Mouse (Mus musculus) limb, embryonic 15.5 days (tissue): Measurements from ENCODE around the gene Meox1. TPM values are rescaled to one million over a fixed set of nuclear protein-coding genes. Genes with fewer than 3 reads are reported as not detected.
A peak's percentile ranks its signal among the peaks of the same experiment; 100 is the strongest.

Experiments used
- ATAC-seq: fragments of 200-750 bp; cut with Nextera tagmentation; 2 replicates; pipeline ENCODE4 v1.8.0; 2017; ENCODE audit warnings: low read depth, moderate TSS enrichment; ENCODE audit not compliant: insufficient number of reproducible peaks, low FRiP score, low TSS enrichment
- H3K27ac ChIP-seq: fragments of 300-500 bp; sonication (generic); 2 replicates; pipeline ENCODE4 v1.5.1; 2015; ENCODE audit warnings: moderate library complexity, mild to moderate bottlenecking, inconsistent platforms
- H3K27me3 ChIP-seq: fragments of 300-500 bp; sonication (generic); 2 replicates; pipeline ENCODE4 v1.6.1; 2015; ENCODE audit warnings: inconsistent platforms
- H3K36me3 ChIP-seq: fragments of 300-500 bp; sonication (generic); 2 replicates; pipeline ENCODE4 v1.6.1; 2015; ENCODE audit warnings: inconsistent platforms
- H3K4me1 ChIP-seq: fragments of 300-500 bp; sonication (generic); 2 replicates; pipeline ENCODE4 v1.6.1; 2015; ENCODE audit warnings: inconsistent platforms
- H3K4me2 ChIP-seq: fragments of 300-500 bp; sonication (generic); 2 replicates; pipeline ENCODE4 v1.6.1; 2015; ENCODE audit warnings: mild to moderate bottlenecking, inconsistent platforms
- H3K4me3 ChIP-seq: fragments of 300-500 bp; sonication (generic); 2 replicates; pipeline ENCODE4 v1.5.1; 2015; ENCODE audit warnings: mild to moderate bottlenecking, inconsistent platforms
- H3K9ac ChIP-seq: fragments of 300-500 bp; sonication (generic); 2 replicates; pipeline ENCODE4 v1.6.1; 2015; ENCODE audit warnings: inconsistent platforms
- H3K9me3 ChIP-seq: fragments of 300-500 bp; sonication (generic); 2 replicates; pipeline ENCODE4 v1.6.1; 2016; ENCODE audit warnings: inconsistent platforms
- WGBS: fragments of 180-500 bp; shearing (Covaris S2); methylation state at CpG from one replicate; pipeline ENCODE4 v1.1.7; 2015; 5-methylcytosine and 5-hydroxymethylcytosine counted together
- polyA plus RNA-seq: library from polyadenylated mRNA; unstranded; fragments of >200 nt; fragmentation: Nextera tagmentation; extraction: Ambion mirVana; gene quantifications from 2 replicates; pipeline ENCODE4 v1.2.1, GENCODE M21; 2015

Gene Meox1
- 15.8 and 18.6 TPM in 2 replicates for polyA plus RNA-seq

DNA sequence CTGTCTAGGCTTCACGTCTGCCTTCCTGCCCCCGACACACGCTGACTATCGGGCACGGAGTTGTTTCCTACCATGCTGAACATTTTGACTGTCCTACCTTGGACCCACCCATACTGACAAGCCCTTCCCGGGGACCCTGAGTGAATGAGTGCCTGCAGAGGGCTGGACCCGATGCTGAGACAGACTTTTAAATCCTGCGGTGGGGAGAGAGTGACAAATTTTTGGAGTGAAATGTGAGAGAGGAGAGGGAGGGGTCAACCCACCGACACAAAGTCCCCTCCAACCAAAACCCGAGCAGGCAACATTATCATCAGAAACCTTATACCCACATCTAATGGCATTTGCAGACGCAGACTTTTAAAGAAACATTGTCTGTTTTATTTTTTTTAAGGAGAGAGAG is at the start of gene Meox1:
TSS of gene Meox1 (minus strand) at position 171 of the 400 bp plus-strand sequence.
- Histone ChIP-seq H3K4me3 (peak within 1 kb of the TSS; percentile 23), H3K36me3 (no peaks in the 10 kb centered on the region), H3K9me3 (no peaks in the 10 kb centered on the region), H3K9ac (peak within 1 kb of the TSS; percentile 29; the same call in 1 of the 2 replicates), H3K4me2 (peak within 1 kb of the TSS; percentile 42), H3K27ac (peak within 1 kb of the TSS; percentile 66), H3K4me1 (peaks cover 53% of the 10 kb centered on the region), H3K27me3 (peaks cover 16% of the 10 kb centered on the region; the same call in 1 of the 2 replicates)
- ATAC-seq, result peak; percentile 35; the same call in 1 of the 2 replicates
- WGBS, result 2% methylated on average over 11 of the region's 11 CpGs

DNA sequence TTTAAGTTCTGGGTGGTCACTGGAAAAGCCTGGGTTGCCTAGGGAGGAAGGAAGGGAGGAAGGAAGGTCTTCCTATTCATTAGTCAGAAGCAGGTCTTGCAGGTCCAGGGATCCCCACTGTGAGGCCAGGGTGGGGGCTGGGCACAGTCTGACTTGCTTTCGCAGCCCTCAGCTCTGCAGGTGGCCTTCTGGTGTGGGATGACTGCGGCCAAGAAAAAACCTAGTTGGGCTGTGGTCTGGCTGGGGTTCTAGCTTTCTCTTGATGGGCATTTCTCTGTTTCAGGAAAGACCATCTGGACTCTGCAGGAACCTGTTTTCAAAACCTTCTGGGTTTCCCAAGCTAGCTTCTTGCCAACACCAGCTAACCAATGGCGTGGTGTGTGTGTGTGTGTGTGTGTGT is 48.9 kb upstream of the Meox1 start:
- WGBS, result 32% methylated on average over 3 of the region's 3 CpGs
- H3K27me3 ChIP-seq, result peaks cover 8% of the 10 kb centered on the region; the same call in 1 of the 2 replicates
- H3K36me3 ChIP-seq, result no peaks in the 10 kb centered on the region
- no peaks in the 10 kb centered on the region for H3K4me1 ChIP-seq
- H3K4me2 ChIP-seq, result no peak overlapping the region
- no peak overlapping the region for H3K27ac ChIP-seq
- no peak overlapping the region for H3K9ac ChIP-seq
- H3K9me3 ChIP-seq, result no peaks in the 10 kb centered on the region
- H3K4me3 ChIP-seq, result no peak overlapping the region
- no peak for ATAC-seq

DNA sequence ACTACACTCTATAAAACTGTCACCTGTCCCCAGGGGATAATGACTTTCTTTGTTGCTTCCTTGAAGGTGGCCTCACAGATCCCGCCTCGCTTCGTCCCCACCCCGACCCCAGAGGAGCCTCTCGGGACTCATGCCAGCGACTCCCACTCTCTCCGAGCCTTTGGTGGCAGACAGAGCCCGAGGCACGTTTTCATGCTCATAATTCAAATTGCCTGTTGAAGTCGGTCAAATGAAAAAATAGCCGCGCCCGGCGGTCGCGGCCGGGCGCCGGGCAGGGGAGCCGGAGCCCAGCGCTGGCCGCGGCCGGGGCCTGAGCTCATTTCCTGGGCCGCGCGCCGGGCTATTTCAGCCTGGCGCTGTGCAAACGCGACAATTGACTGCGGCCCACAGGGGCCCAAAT is 42.9 kb upstream of the Meox1 start:
- H3K27ac ChIP-seq, result no peak overlapping the region
- H3K4me2 ChIP-seq, result peak overlapping the region; percentile 77
- H3K36me3 ChIP-seq, result no peaks in the 10 kb centered on the region
- peaks cover 28% of the 10 kb centered on the region; the same call in 1 of the 2 replicates for H3K27me3 ChIP-seq
- peaks cover 15% of the 10 kb centered on the region for H3K4me1 ChIP-seq
- peak overlapping the region; percentile 28; the same call in 1 of the 2 replicates for H3K9ac ChIP-seq
- no peak for ATAC-seq
- no peaks in the 10 kb centered on the region for H3K9me3 ChIP-seq
- H3K4me3 ChIP-seq, result peak overlapping the region; percentile 41
- 1% methylated on average over 32 of the region's 32 CpGs for WGBS

DNA sequence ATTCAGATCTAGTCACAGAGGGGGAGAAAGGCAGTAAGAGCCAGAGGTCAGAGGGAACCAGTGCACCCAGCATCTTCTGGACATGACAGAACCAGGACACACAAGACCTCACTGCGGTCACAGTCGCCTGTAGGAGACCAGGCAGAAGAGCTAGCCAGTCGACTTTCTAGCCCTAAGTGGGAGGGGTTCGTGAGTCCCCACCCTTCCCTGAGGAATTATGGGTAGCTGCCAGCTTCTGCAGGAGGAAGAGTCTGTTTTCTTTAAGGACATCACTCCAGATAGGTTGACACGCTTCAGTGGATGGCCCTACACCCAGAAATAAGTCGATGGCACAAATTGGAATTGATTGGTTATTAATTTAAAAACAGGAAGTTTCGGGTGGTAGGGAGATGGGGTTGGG is 42.2 kb upstream of the Meox1 start:
- H3K9ac ChIP-seq, result no peak overlapping the region
- H3K9me3 ChIP-seq, result no peaks in the 10 kb centered on the region
- peaks cover 15% of the 10 kb centered on the region for H3K4me1 ChIP-seq
- H3K36me3 ChIP-seq, result no peaks in the 10 kb centered on the region
- 38% methylated on average over 7 of the region's 7 CpGs for WGBS
- H3K4me2 ChIP-seq, result no peak overlapping the region
- no peak overlapping the region for H3K4me3 ChIP-seq
- peaks cover 28% of the 10 kb centered on the region; the same call in 1 of the 2 replicates for H3K27me3 ChIP-seq
- no peak for ATAC-seq
- H3K27ac ChIP-seq, result no peak overlapping the region

DNA sequence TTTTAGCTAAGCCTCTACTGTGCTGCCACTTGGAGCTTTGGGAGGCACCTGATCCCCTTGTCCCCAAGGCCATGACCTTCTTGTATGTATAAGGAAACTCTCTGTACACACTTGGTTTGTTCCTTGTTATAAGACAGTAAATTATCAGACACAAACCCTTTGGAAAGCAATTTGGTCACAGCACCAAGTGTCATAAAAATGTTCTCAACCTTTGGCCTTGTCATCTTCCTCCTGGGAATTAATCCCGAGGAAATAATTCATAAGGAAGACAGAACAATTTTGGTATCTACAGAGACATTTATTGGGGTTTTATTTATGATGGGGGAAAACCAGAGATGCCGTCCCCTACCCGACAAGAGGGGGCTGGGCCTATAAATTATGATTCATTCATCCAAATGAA is 41.6 kb upstream of the Meox1 start:
- Histone ChIP-seq H3K36me3 (no peaks in the 10 kb centered on the region), H3K4me2 (no peak overlapping the region), H3K9ac (no peak overlapping the region), H3K9me3 (no peaks in the 10 kb centered on the region), H3K4me1 (peaks cover 15% of the 10 kb centered on the region), H3K27me3 (peaks cover 30% of the 10 kb centered on the region; the same call in 1 of the 2 replicates), H3K4me3 (no peak overlapping the region), H3K27ac (no peak overlapping the region)
- no peak for ATAC-seq
- WGBS, result 45% methylated on average over 3 of the region's 3 CpGs

DNA sequence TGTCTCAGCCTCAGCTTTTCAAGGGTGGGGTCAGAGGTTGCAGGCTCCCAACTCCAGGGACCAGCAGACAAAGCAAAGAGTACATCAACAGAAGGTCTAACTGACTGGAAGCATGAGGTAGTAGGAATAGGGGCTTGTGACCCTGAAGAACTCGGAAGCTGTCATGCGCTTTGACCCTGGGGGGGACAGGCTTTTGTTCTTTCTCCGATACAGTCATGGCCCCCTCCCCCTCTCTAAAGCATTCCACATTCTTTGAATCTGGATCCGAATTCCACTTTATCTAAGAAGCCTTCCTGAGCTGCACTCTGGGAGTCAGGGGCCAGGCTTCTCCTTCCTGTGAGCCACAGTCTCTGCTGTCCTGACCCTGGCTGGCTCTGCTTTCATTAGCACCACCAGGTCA is 37.8 kb upstream of the Meox1 start:
- no peak overlapping the region for H3K4me2 ChIP-seq
- no peaks in the 10 kb centered on the region for H3K36me3 ChIP-seq
- WGBS, result 58% methylated on average over 4 of the region's 4 CpGs
- H3K4me1 ChIP-seq, result peaks cover 8% of the 10 kb centered on the region
- no peak overlapping the region for H3K4me3 ChIP-seq
- no peak overlapping the region for H3K27ac ChIP-seq
- ATAC-seq, result no peak
- H3K27me3 ChIP-seq, result 0 out of 2 replicates have a peak, but pooled peaks cover 13% of the 10 kb centered on the region
- no peaks in the 10 kb centered on the region for H3K9me3 ChIP-seq
- no peak overlapping the region for H3K9ac ChIP-seq

DNA sequence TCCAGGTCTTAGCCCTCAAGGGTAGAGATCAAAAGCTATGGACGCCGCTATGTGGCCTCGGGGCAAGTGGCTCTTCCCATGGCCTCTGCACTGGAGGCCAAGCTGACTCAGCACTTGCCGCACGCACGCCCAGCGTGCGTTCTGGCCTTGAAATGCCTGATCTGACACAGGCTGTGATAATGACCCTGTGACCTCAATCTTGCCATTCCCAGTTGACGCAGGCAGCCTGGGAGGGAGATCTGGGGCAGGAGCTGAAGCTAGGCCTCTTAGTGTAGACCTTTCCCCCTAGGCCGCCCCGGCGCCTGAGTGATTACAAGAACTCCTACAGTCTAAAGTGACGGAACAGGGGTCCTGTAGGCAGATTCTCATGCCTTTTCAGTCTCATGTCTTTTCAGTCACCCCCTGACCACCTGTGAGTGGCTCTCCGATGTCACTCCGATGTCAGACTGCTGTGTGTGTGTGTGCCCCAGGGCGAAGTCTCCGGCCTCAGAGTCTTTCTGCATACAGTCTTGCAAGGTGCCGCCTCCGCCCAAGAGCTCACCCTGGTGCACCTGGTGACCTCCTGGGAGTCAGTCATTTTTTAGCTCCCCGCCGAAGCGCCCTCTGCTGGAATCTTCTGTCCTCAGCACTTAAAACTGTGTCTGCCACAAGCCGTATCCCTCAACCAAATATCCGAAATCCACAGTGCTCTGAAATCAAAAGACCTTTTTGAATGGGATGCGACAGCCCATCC is 34.0 kb upstream of the Meox1 start:
- H3K4me2 ChIP-seq, result no peak overlapping the region
- H3K36me3 ChIP-seq, result no peaks in the 10 kb centered on the region
- H3K27me3 ChIP-seq, result 0 out of 2 replicates have a peak, but pooled peaks cover 2% of the 10 kb centered on the region
- H3K4me3 ChIP-seq, result no peak overlapping the region
- H3K27ac ChIP-seq, result no peak overlapping the region
- 32% methylated on average over 25 of the region's 25 CpGs for WGBS
- H3K9ac ChIP-seq, result no peak overlapping the region
- 0 out of 2 replicates have a peak, but pooled peaks cover 3% of the 10 kb centered on the region for H3K4me1 ChIP-seq
- no peaks in the 10 kb centered on the region for H3K9me3 ChIP-seq
- ATAC-seq, result no peak

DNA sequence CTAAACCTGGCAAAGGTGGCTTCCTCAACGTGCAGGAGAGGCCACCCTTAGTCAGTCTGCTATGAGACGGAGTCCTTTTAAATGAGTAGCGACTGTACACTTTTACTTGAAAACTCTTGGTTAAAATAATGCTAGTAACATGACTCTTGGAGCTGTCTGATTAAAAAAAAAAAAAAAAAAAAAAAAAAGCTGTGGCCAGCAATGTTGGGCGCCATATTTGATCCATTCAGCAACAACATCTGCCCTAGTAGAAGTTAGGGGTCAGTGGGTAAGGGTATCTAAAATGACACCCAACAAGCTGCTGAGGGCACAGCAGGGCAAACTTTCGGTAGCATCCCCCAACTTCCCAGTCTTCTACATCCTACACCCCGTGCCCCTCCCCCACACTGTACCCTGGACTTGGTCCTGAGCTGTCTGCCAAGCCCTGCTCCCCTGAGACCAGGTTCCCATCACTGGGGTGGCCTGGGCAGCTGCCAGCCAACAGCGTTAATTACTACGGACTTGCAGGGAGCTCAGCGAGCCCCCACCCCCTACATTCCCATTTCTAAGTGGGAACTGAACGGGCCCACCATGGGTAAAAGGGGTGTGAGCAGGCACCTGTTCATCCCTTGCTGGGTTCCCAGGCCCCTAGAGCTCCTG is 32.9 kb upstream of the Meox1 start:
- Histone ChIP-seq H3K4me2 (no peak overlapping the region), H3K9me3 (no peaks in the 10 kb centered on the region), H3K9ac (no peak overlapping the region), H3K27me3 (0 out of 2 replicates have a peak, but pooled peaks cover 2% of the 10 kb centered on the region), H3K27ac (no peak overlapping the region), H3K4me1 (0 out of 2 replicates have a peak, but pooled peaks cover 3% of the 10 kb centered on the region), H3K4me3 (no peak overlapping the region), H3K36me3 (no peaks in the 10 kb centered on the region)
- WGBS, result 77% methylated on average over 10 of the region's 10 CpGs
- no peak for ATAC-seq

DNA sequence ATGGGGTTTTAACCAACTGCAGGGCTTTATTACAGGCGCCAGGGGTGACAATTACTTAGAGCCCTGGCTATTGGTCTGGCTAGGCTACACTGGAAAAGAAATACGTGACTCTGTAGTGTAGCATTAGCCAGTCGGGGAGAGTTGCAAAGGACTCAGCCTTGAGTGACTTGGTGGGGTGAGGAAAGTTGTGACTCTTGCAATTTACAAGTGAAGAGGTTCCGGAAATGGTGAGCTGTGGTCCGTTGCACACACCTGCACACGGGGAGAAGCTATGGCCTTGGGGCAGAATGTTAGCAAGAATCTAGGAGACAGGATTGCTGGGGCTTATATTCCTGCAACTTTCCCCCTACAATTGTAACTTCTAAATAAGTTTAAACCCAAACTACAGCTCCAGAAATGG is 31.5 kb upstream of the Meox1 start:
- Histone ChIP-seq H3K27ac (no peak overlapping the region), H3K27me3 (no peaks in the 10 kb centered on the region), H3K4me1 (peaks cover 14% of the 10 kb centered on the region; the same call in 1 of the 2 replicates), H3K9me3 (no peaks in the 10 kb centered on the region), H3K9ac (no peak overlapping the region), H3K36me3 (no peaks in the 10 kb centered on the region), H3K4me2 (no peak overlapping the region), H3K4me3 (no peak overlapping the region)
- 45% methylated on average over 6 of the region's 6 CpGs for WGBS
- no peak for ATAC-seq

DNA sequence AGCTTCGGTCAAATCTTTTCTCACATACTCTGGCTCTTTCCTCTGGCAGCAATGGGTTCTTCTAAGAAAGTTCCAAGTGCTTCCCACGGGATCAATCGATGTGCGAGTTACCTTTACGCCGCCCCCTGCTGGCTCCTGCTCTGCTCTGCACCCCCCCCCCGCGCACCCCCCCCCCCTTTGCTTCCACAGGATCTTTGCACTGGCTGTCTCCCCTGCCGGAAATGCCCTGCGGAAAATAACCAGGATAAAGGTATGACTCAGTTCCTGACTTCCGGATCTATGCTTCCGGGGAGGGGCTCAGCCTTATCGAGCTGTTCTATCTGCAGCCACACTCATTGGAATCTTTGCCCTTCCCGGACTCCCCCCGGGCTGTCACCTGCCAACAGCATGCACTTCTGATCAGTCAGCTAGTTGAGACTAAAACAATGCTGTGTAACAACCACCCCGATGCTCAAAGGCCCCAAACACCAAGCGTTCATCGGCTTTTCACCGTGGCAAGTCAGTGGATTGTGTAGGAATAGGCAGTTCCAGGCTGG is 30.3 kb upstream of the Meox1 start:
- H3K4me3 ChIP-seq, result no peak overlapping the region
- H3K27me3 ChIP-seq, result 0 out of 2 replicates have a peak, but pooled peaks cover under 1% of the 10 kb centered on the region
- H3K36me3 ChIP-seq, result no peaks in the 10 kb centered on the region
- 73% methylated on average over 14 of the region's 19 CpGs for WGBS
- no peak overlapping the region for H3K9ac ChIP-seq
- peaks cover 14% of the 10 kb centered on the region; the same call in 1 of the 2 replicates for H3K4me1 ChIP-seq
- no peaks in the 10 kb centered on the region for H3K9me3 ChIP-seq
- H3K27ac ChIP-seq, result no peak overlapping the region
- no peak overlapping the region for H3K4me2 ChIP-seq
- ATAC-seq, result no peak

DNA sequence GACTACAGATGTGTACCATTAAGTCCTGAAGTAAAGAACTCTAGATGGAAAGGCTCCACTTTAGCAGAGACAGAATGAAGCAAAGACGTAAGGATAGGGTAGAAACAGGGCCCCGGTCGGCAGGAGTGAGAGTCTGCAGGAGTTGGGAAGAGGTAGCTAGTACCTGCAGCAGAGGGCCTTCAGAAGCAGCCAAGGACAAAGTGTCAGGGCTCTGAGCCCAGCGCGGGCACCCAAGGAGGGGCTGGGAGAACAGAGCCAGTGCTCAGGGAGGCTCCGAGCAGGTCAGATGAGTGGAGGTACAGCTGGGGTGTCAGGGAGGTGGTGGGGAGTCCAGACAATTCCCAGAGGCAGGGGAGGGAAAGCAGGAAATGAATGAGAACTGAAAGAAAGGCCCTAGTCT is 29.8 kb upstream of the Meox1 start:
- 82% methylated on average over 6 of the region's 6 CpGs for WGBS
- peaks cover 14% of the 10 kb centered on the region; the same call in 1 of the 2 replicates for H3K4me1 ChIP-seq
- no peak overlapping the region for H3K9ac ChIP-seq
- H3K9me3 ChIP-seq, result no peaks in the 10 kb centered on the region
- peaks cover 5% of the 10 kb centered on the region for H3K27me3 ChIP-seq
- no peaks in the 10 kb centered on the region for H3K36me3 ChIP-seq
- no peak for ATAC-seq
- no peak overlapping the region for H3K4me3 ChIP-seq
- H3K27ac ChIP-seq, result no peak overlapping the region
- no peak overlapping the region for H3K4me2 ChIP-seq
